Mouse (Mus musculus) central nervous system, embryonic 11.5 days (tissue): ENCODE results near the gene Gm20835. TPM values are rescaled to one million over a fixed set of nuclear protein-coding genes. Genes with fewer than 3 reads are reported as not detected.

ENCODE experiments used
- polyA plus RNA-seq: library from polyadenylated mRNA; depleted of rRNA; stranded (reverse); fragments of >200 nt; gene quantifications from 2 replicates; pipeline ENCODE4 v1.2.3, GENCODE M21; 2012; rRNA removed

The Gm20835 gene
- polyA plus RNA-seq = not detected in 2 replicates

GRCm38 (mm10) chrY:36735190-36735589 is at the start of gene Gm20835:
Gm20835 (minus strand) TSS chrY:36735290.

